Mouse (Mus musculus): ENCODE data around the gene Ufm1. TPM values are rescaled to one million over a fixed set of nuclear protein-coding genes. Genes with fewer than 3 reads are reported as not detected.

The Ufm1 gene
- total and polyA plus RNA-seq, 3 experiments: 36.6 to 109 (median 77.0) TPM

- H3K9ac ChIP-seq (ENCODE audit: insufficient read depth, low read depth): no peak overlapping the region
- H3K4me1 ChIP-seq (ENCODE audit: control insufficient read depth in 1 of 2, insufficient read depth in 2 of 2): peaks cover 2 to 3% of the 10 kb centered on the region in 2 experiments; a peak in 2 of 4 replicates
- H3K27ac ChIP-seq (ENCODE audit: insufficient read depth, low read depth): no peak overlapping the region
- in situ Hi-C loops (cut with MboI; ENCODE audit: low pct_ligation_motif_present, low pct_unique_long_range_greater_than_20kb, low sequenced_read_pairs) (no loop called here), dilution Hi-C loops (cut with MboI; ENCODE audit: extremely low pct_ligation_motif_present, extremely low pct_unique_long_range_greater_than_20kb, low sequenced_read_pairs) (no loop called here)
- H3K9me3 ChIP-seq (replicated peaks; ENCODE audit: low read length): no peaks in the 10 kb centered on the region
- no peaks in the 10 kb centered on the region for H3K27me3 ChIP-seq (replicated peaks)
- H3K79me2 ChIP-seq (replicated peaks; ENCODE audit: control insufficient read depth, extremely low read depth, insufficient read depth, poor library complexity, severe bottlenecking): no peaks in the 10 kb centered on the region
- no peak for DNase-seq (ENCODE audit: extremely low read depth)
- H3K36me3 ChIP-seq (replicated peaks in 1 of 2; ENCODE audit: control insufficient read depth in 1 of 2, insufficient read depth in 1 of 2, low read length in 1 of 2): no peaks in the 10 kb centered on the region
- no peak overlapping the region for H3K4me2 ChIP-seq (ENCODE audit: insufficient read depth, low read depth, poor library complexity, severe bottlenecking)
- TF ChIP-seq E2F4 (IDR thresholded peaks at IDR 0.05; ENCODE audit: insufficient replicate concordance, low read depth, low read length) (no peak), TBP (conservative IDR thresholded peaks at IDR 0.05; ENCODE audit: low read depth, low read length) (no peak)
- H3K4me3 ChIP-seq (replicated peaks in 1 of 3; ENCODE audit: low read depth in 2 of 3, low read length in 2 of 3, poor library complexity in 1 of 3): no peak overlapping the region
Observed at GRCm38 (mm10) chr3:53869263-53869662, 5.6 kb upstream of the Ufm1 start.

GRCm38 (mm10) chr3:53868212-53868611, 4.6 kb upstream of the Ufm1 start:
- dilution Hi-C loops (cut with MboI; ENCODE audit: extremely low pct_ligation_motif_present, extremely low pct_unique_long_range_greater_than_20kb, low sequenced_read_pairs): no loop called here
- Histone ChIP-seq H3K79me2 (replicated peaks; ENCODE audit: control insufficient read depth, extremely low read depth, insufficient read depth, poor library complexity, severe bottlenecking) (no peaks in the 10 kb centered on the region), H3K27me3 (replicated peaks) (no peaks in the 10 kb centered on the region), H3K27ac (ENCODE audit: insufficient read depth, low read depth) (no peak overlapping the region), H3K4me3 (replicated peaks in 1 of 3; ENCODE audit: low read depth in 2 of 3, low read length in 2 of 3, poor library complexity in 1 of 3) (no peak overlapping the region), H3K9me3 (replicated peaks; ENCODE audit: low read length) (no peaks in the 10 kb centered on the region), H3K4me2 (ENCODE audit: insufficient read depth, low read depth, poor library complexity, severe bottlenecking) (no peak overlapping the region), H3K9ac (ENCODE audit: insufficient read depth, low read depth) (no peak overlapping the region), H3K4me1 (ENCODE audit: control insufficient read depth in 1 of 2, insufficient read depth in 2 of 2) (peaks cover 2 to 4% of the 10 kb centered on the region in 2 experiments; a peak in 2 of 4 replicates), H3K36me3 (replicated peaks in 1 of 2; ENCODE audit: control insufficient read depth in 1 of 2, insufficient read depth in 1 of 2, low read length in 1 of 2) (no peaks in the 10 kb centered on the region)
- in situ Hi-C loops (cut with MboI; ENCODE audit: low pct_ligation_motif_present, low pct_unique_long_range_greater_than_20kb, low sequenced_read_pairs): no loop called here
- no peak for DNase-seq (ENCODE audit: extremely low read depth)
- TF ChIP-seq E2F4 (IDR thresholded peaks at IDR 0.05; ENCODE audit: insufficient replicate concordance, low read depth, low read length): no peak
- TF ChIP-seq KAT2A (IDR thresholded peaks at IDR 0.05; ENCODE audit: insufficient replicate concordance, low read length): no peak
- TF ChIP-seq MEF2A (IDR thresholded peaks at IDR 0.05; ENCODE audit: borderline replicate concordance, low read depth, low read length): no peak
- no peak for TF ChIP-seq RAD21 (IDR thresholded peaks at IDR 0.05; ENCODE audit: low read depth, low read length)
- no peak for TF ChIP-seq MAX (IDR thresholded peaks at IDR 0.05; ENCODE audit: low read length)
- no peak for TF ChIP-seq ZKSCAN1 (IDR thresholded peaks at IDR 0.05; ENCODE audit: borderline replicate concordance, low read depth, low read length)
- TF ChIP-seq JUND (conservative IDR thresholded peaks at IDR 0.05; ENCODE audit: low read depth, low read length): no peak
- no peak for TF ChIP-seq GABPA (IDR thresholded peaks at IDR 0.05; ENCODE audit: insufficient replicate concordance, low read depth, low read length)
- TF ChIP-seq HCFC1 (IDR thresholded peaks at IDR 0.05; ENCODE audit: low read depth, low read length): no peak
- no peak for TF ChIP-seq USF1 (IDR thresholded peaks at IDR 0.05; ENCODE audit: low read depth, low read length)
- no peak for TF ChIP-seq ETS1 (conservative IDR thresholded peaks at IDR 0.05; ENCODE audit: low read depth, low read length)

GRCm38 (mm10) chr3:53854831-53855230, 8.8 kb downstream of the Ufm1 start:
- no peak overlapping the region for H3K27ac ChIP-seq (ENCODE audit: insufficient read depth, low read depth)
- H3K9me3 ChIP-seq (replicated peaks; ENCODE audit: low read length): no peaks in the 10 kb centered on the region
- dilution Hi-C loops (cut with MboI; ENCODE audit: extremely low pct_ligation_motif_present, extremely low pct_unique_long_range_greater_than_20kb, low sequenced_read_pairs): no loop called here
- no peaks in the 10 kb centered on the region for H3K4me1 ChIP-seq (ENCODE audit: control insufficient read depth in 1 of 2, insufficient read depth in 2 of 2)
- no peaks in the 10 kb centered on the region for H3K27me3 ChIP-seq (replicated peaks)
- H3K4me3 ChIP-seq (replicated peaks in 1 of 3; ENCODE audit: low read depth in 2 of 3, low read length in 2 of 3, poor library complexity in 1 of 3): no peak overlapping the region
- H3K79me2 ChIP-seq (replicated peaks; ENCODE audit: control insufficient read depth, extremely low read depth, insufficient read depth, poor library complexity, severe bottlenecking): no peaks in the 10 kb centered on the region
- in situ Hi-C loops (cut with MboI; ENCODE audit: low pct_ligation_motif_present, low pct_unique_long_range_greater_than_20kb, low sequenced_read_pairs): no loop called here
- TF ChIP-seq MXI1 (IDR thresholded peaks at IDR 0.05; ENCODE audit: low read depth, low read length): no peak
- H3K9ac ChIP-seq (ENCODE audit: insufficient read depth, low read depth): no peak overlapping the region
- peaks cover 25 to 38% of the 10 kb centered on the region in 2 experiments for H3K36me3 ChIP-seq (replicated peaks in 1 of 2; ENCODE audit: control insufficient read depth in 1 of 2, insufficient read depth in 1 of 2, low read length in 1 of 2)
- DNase-seq (ENCODE audit: extremely low read depth): no peak
- H3K4me2 ChIP-seq (ENCODE audit: insufficient read depth, low read depth, poor library complexity, severe bottlenecking): no peak overlapping the region

All from CH12.LX (cell line).